Mouse (Mus musculus) liver, embryonic 15.5 days (tissue): ENCODE measurements around the gene Cux2. TPM values are rescaled to one million over a fixed set of nuclear protein-coding genes. Genes with fewer than 3 reads are reported as not detected.

Experiments
- ATAC-seq: fragments of 200-750 bp; cut with Nextera tagmentation; 2 replicates; pipeline ENCODE4 v1.8.0; 2017; ENCODE audit warnings: moderate number of reproducible peaks, mild to moderate bottlenecking, moderate library complexity; ENCODE audit not compliant: insufficient read depth
- H3K27ac ChIP-seq: fragments of 300-500 bp; sonication (generic); replicated peaks from 2 replicates; pipeline ENCODE4 v1.5.1; 2015; ENCODE audit warnings: mild to moderate bottlenecking, inconsistent platforms
- H3K27me3 ChIP-seq: fragments of 300-500 bp; sonication (generic); 2 replicates; pipeline ENCODE4 v1.6.1; 2015; ENCODE audit warnings: mild to moderate bottlenecking, inconsistent platforms
- H3K36me3 ChIP-seq: fragments of 300-500 bp; sonication (generic); replicated peaks from 2 replicates; pipeline ENCODE4 v1.6.1; 2015; ENCODE audit warnings: moderate library complexity, mild to moderate bottlenecking, inconsistent platforms
- H3K4me1 ChIP-seq: fragments of 300-500 bp; sonication (generic); replicated peaks from 2 replicates; pipeline ENCODE4 v1.6.1; 2015; ENCODE audit warnings: inconsistent platforms
- H3K4me2 ChIP-seq: fragments of 300-500 bp; sonication (generic); 2 replicates; pipeline ENCODE4 v1.6.1; 2015; ENCODE audit warnings: moderate library complexity, mild to moderate bottlenecking, inconsistent platforms
- H3K4me3 ChIP-seq: fragments of 300-500 bp; sonication (generic); replicated peaks from 2 replicates; pipeline ENCODE4 v1.5.1; 2015; ENCODE audit warnings: mild to moderate bottlenecking, inconsistent platforms
- H3K9ac ChIP-seq: fragments of 300-500 bp; sonication (generic); 2 replicates; pipeline ENCODE4 v1.6.1; 2015; ENCODE audit warnings: moderate library complexity, mild to moderate bottlenecking, inconsistent platforms
- H3K9me3 ChIP-seq: fragments of 300-500 bp; sonication (generic); replicated peaks from 2 replicates; pipeline ENCODE4 v1.6.1; 2016; ENCODE audit warnings: inconsistent platforms
- WGBS: fragments of 180-500 bp; shearing (Covaris S2); methylation state at CpG from one replicate; pipeline ENCODE4 v1.1.7; 2015; ENCODE audit warnings: mixed read lengths; ENCODE audit not compliant: insufficient replicate concordance; 5-methylcytosine and 5-hydroxymethylcytosine counted together
- polyA plus RNA-seq: library from polyadenylated mRNA; unstranded; fragments of >200 nt; fragmentation: Nextera tagmentation; extraction: Ambion mirVana; gene quantifications from 2 replicates; pipeline ENCODE4 v1.2.1, GENCODE M21; 2015

Gene Cux2
- polyA plus RNA-seq, 1 experiment from 2014 or later, result 1.8 TPM

GRCm38 (mm10) chr5:122043567-122043966, 6.3 kb downstream of the Cux2 start:
- Histone ChIP-seq H3K4me3 (no peak overlapping the region), H3K36me3 (no peaks in the 10 kb centered on the region), H3K9ac (no peak overlapping the region), H3K27me3 (peaks cover 40% of the 10 kb centered on the region), H3K4me2 (no peak overlapping the region), H3K4me1 (no peaks in the 10 kb centered on the region), H3K27ac (no peak overlapping the region), H3K9me3 (no peaks in the 10 kb centered on the region)
- no peak for ATAC-seq
- 70% methylated on average over 11 of the region's 11 CpGs for WGBS

- Histone ChIP-seq H3K27me3 (no peaks in the 10 kb centered on the region), H3K4me3 (no peak overlapping the region), H3K27ac (no peak overlapping the region), H3K4me2 (no peak overlapping the region), H3K9me3 (no peaks in the 10 kb centered on the region), H3K9ac (no peak overlapping the region), H3K4me1 (no peaks in the 10 kb centered on the region; the same call in 1 of the 2 replicates), H3K36me3 (no peaks in the 10 kb centered on the region)
- 33% methylated on average over 5 of the region's 5 CpGs for WGBS
- ATAC-seq, result no peak
These were observed 14.6 kb downstream of the Cux2 start for GRCm38 (mm10) chr5:122035278-122035677.

GRCm38 (mm10) chr5:122033167-122033478, 16.8 kb downstream of the Cux2 start:
- Histone ChIP-seq H3K27me3 (no peaks in the 10 kb centered on the region), H3K36me3 (no peaks in the 10 kb centered on the region), H3K4me1 (no peaks in the 10 kb centered on the region), H3K4me2 (no peak overlapping the region), H3K9me3 (no peaks in the 10 kb centered on the region), H3K4me3 (no peak overlapping the region), H3K27ac (no peak overlapping the region), H3K9ac (no peak overlapping the region)
- ATAC-seq, result no peak
- WGBS, result 58% methylated on average over 4 of the region's 4 CpGs

GRCm38 (mm10) chr5:122032471-122033166, 17.3 kb downstream of the Cux2 start:
- Histone ChIP-seq H3K27me3 (no peaks in the 10 kb centered on the region), H3K4me1 (0 out of 2 replicates have a peak, but pooled peaks cover 2% of the 10 kb centered on the region), H3K4me2 (no peak overlapping the region), H3K9me3 (no peaks in the 10 kb centered on the region), H3K36me3 (no peaks in the 10 kb centered on the region), H3K9ac (no peak overlapping the region), H3K4me3 (no peak overlapping the region), H3K27ac (no peak overlapping the region)
- ATAC-seq, result no peak
- WGBS, result 71% methylated on average over 19 of the region's 19 CpGs

- Histone ChIP-seq H3K36me3 (no peaks in the 10 kb centered on the region), H3K4me1 (0 out of 2 replicates have a peak, but pooled peaks cover 2% of the 10 kb centered on the region), H3K9ac (no peak overlapping the region), H3K4me2 (no peak overlapping the region), H3K27me3 (no peaks in the 10 kb centered on the region), H3K4me3 (no peak overlapping the region), H3K9me3 (no peaks in the 10 kb centered on the region), H3K27ac (no peak overlapping the region)
- WGBS, result 59% methylated on average over 12 of the region's 12 CpGs
- ATAC-seq, result no peak
These were observed 18.8 kb downstream of the Cux2 start for GRCm38 (mm10) chr5:122031146-122031545.

- 42% methylated on average over 11 of the region's 11 CpGs for WGBS
- Histone ChIP-seq H3K4me3 (no peak overlapping the region), H3K9ac (no peak overlapping the region), H3K4me2 (no peak overlapping the region), H3K27me3 (no peaks in the 10 kb centered on the region), H3K36me3 (no peaks in the 10 kb centered on the region), H3K9me3 (no peaks in the 10 kb centered on the region), H3K4me1 (0 out of 2 replicates have a peak, but pooled peaks cover 5% of the 10 kb centered on the region), H3K27ac (no peak overlapping the region)
- no peak for ATAC-seq
These were observed 19.3 kb downstream of the Cux2 start for GRCm38 (mm10) chr5:122030640-122031039.

- ATAC-seq, result peak; percentile 68
- Histone ChIP-seq H3K36me3 (no peaks in the 10 kb centered on the region), H3K4me1 (0 out of 2 replicates have a peak, but pooled peaks cover 5% of the 10 kb centered on the region), H3K9ac (no peak overlapping the region), H3K27me3 (no peaks in the 10 kb centered on the region), H3K4me2 (peak overlapping the region; percentile 43), H3K9me3 (no peaks in the 10 kb centered on the region), H3K4me3 (no peak overlapping the region), H3K27ac (peak overlapping the region; percentile 76)
- WGBS, result 41% methylated on average over 9 of the region's 9 CpGs
These were observed 23.1 kb downstream of the Cux2 start for GRCm38 (mm10) chr5:122026771-122027170.

GRCm38 (mm10) chr5:122026284-122026683, 23.6 kb downstream of the Cux2 start:
- H3K36me3 ChIP-seq, result no peaks in the 10 kb centered on the region
- no peaks in the 10 kb centered on the region for H3K27me3 ChIP-seq
- peak; percentile 78 for ATAC-seq
- peak overlapping the region; percentile 43 for H3K4me2 ChIP-seq
- WGBS, result 48% methylated on average over 7 of the region's 7 CpGs
- H3K9ac ChIP-seq, result no peak overlapping the region
- H3K27ac ChIP-seq, result peak overlapping the region; percentile 76
- H3K4me3 ChIP-seq, result no peak overlapping the region
- H3K4me1 ChIP-seq, result 0 out of 2 replicates have a peak, but pooled peaks cover 5% of the 10 kb centered on the region
- no peaks in the 10 kb centered on the region for H3K9me3 ChIP-seq

- no peak overlapping the region for H3K4me2 ChIP-seq
- H3K36me3 ChIP-seq, result no peaks in the 10 kb centered on the region
- H3K27me3 ChIP-seq, result no peaks in the 10 kb centered on the region
- H3K4me1 ChIP-seq, result 0 out of 2 replicates have a peak, but pooled peaks cover 5% of the 10 kb centered on the region
- ATAC-seq, result no peak
- no peaks in the 10 kb centered on the region for H3K9me3 ChIP-seq
- H3K27ac ChIP-seq, result no peak overlapping the region
- H3K9ac ChIP-seq, result no peak overlapping the region
- no peak overlapping the region for H3K4me3 ChIP-seq
- 73% methylated on average over 11 of the region's 11 CpGs for WGBS
These were observed 24.8 kb downstream of the Cux2 start for GRCm38 (mm10) chr5:122025117-122025516.

- Histone ChIP-seq H3K9me3 (no peaks in the 10 kb centered on the region), H3K4me1 (no peaks in the 10 kb centered on the region), H3K4me3 (peak overlapping the region; percentile 43), H3K27me3 (no peaks in the 10 kb centered on the region), H3K9ac (no peak overlapping the region), H3K27ac (0 out of 2 replicates have a peak overlapping the region, but pooled peaks have one; percentile 29), H3K4me2 (peak overlapping the region; percentile 54), H3K36me3 (no peaks in the 10 kb centered on the region)
- WGBS, result 75% methylated on average over 17 of the region's 17 CpGs
- ATAC-seq, result peak; percentile 71
These were observed 30.6 kb downstream of the Cux2 start for GRCm38 (mm10) chr5:122019288-122019687.

GRCm38 (mm10) chr5:122017778-122018177, 32.1 kb downstream of the Cux2 start:
- Histone ChIP-seq H3K4me3 (peak overlapping the region; percentile 43), H3K27ac (peak overlapping the region; percentile 38; the same call in 1 of the 2 replicates), H3K4me2 (peak overlapping the region; percentile 54), H3K9me3 (no peaks in the 10 kb centered on the region), H3K36me3 (no peaks in the 10 kb centered on the region), H3K9ac (no peak overlapping the region), H3K4me1 (no peaks in the 10 kb centered on the region), H3K27me3 (no peaks in the 10 kb centered on the region)
- ATAC-seq, result no peak
- WGBS, result 69% methylated on average over 9 of the region's 9 CpGs
